Mouse (Mus musculus) myocyte (in vitro differentiated cells): ENCODE measurements at regions not wholly inside any gene's neighbourhood (a gene's known extent, or its start where the extent isn't known, plus 50 kb on each side); places are given as distances from the start of the nearest gene placed in this dataset.

ENCODE experiments used
- CEBPB ChIP-seq: IDR thresholded peaks from 2 replicates; pipeline ENCODE4 v1.6.1; 2011; ENCODE audit warnings: mild to moderate bottlenecking, moderate library complexity; ENCODE audit not compliant: poor library complexity, insufficient read depth, severe bottlenecking
- E2F4 ChIP-seq: IDR thresholded peaks from one replicate; pipeline ENCODE4 v1.6.1; 2011; ENCODE audit warnings: mild to moderate bottlenecking, control low read depth, moderate library complexity; ENCODE audit not compliant: insufficient read depth
- MAX ChIP-seq: IDR thresholded peaks from one replicate; pipeline ENCODE4 v1.6.1; 2011; ENCODE audit warnings: low read depth, mild to moderate bottlenecking, control low read depth
- MYOD1 ChIP-seq, 3 experiments: IDR thresholded peaks; one replicate each; pipeline ENCODE4 v1.6.1; 2011; ENCODE audit warnings: control low read depth in 2 of 3, low read depth in 2 of 3, mild to moderate bottlenecking in 2 of 3, moderate library complexity in 1 of 3; ENCODE audit not compliant: insufficient read length in 2 of 3, control insufficient read depth in 1 of 3
- POLR2A ChIP-seq: IDR thresholded peaks from one replicate; pipeline ENCODE4 v1.6.1; 2011; ENCODE audit warnings: low read depth, mild to moderate bottlenecking, control low read depth, moderate library complexity; ENCODE audit not compliant: insufficient read length
- POLR2AphosphoS2 ChIP-seq: IDR thresholded peaks from one replicate; pipeline ENCODE4 v1.6.1; 2011; ENCODE audit warnings: low read depth, control low read depth; ENCODE audit not compliant: insufficient read length
- REST ChIP-seq: IDR thresholded peaks from one replicate; pipeline ENCODE4 v1.6.1; 2011; ENCODE audit warnings: mild to moderate bottlenecking, control low read depth, moderate library complexity; ENCODE audit not compliant: insufficient read depth, insufficient read length
- TCF12 ChIP-seq: IDR thresholded peaks from one replicate; pipeline ENCODE4 v1.6.1; 2011; ENCODE audit warnings: mild to moderate bottlenecking, control low read depth; ENCODE audit not compliant: poor library complexity, insufficient read depth, severe bottlenecking
- USF1 ChIP-seq: IDR thresholded peaks from one replicate; pipeline ENCODE4 v1.6.1; 2011; ENCODE audit warnings: low read depth, mild to moderate bottlenecking, control low read depth, moderate library complexity

DNA sequence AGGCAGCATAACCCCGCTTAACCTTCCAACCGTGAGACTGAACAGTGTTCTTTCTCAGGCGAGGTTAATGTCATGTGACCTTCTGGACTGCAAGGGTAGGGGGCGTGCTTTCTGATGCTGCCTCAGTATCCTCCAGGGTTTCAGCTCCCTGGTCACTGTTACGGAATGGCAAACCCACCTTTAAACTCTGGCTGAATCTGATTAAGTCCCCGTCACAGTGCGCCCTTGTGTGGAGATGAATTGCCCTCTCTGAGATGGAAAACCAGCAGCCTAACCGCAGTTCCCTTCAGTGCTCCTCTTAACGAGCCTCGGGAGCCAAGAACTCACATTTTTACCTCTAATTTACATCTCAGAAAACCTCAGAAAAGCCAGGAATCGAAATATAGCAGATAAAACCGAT lies 260.0 kb downstream of the Dact1 start:
- TF ChIP-seq POLR2A: no peak
- TF ChIP-seq MAX: no peak
- TF ChIP-seq POLR2AphosphoS2: no peak
- TF ChIP-seq MYOD1 (IDR thresholded peaks at IDR 0.05; ENCODE audit: control insufficient read depth in 1 of 3, insufficient read length in 2 of 3, low read depth in 2 of 3): no peak
- no peak for TF ChIP-seq REST
- TF ChIP-seq USF1: no peak
- no peak for TF ChIP-seq TCF12
- TF ChIP-seq E2F4: no peak
- no peak for TF ChIP-seq CEBPB
